Mouse (Mus musculus): ENCODE data around the gene Sobp. TPM values are rescaled to one million over a fixed set of nuclear protein-coding genes. Genes with fewer than 3 reads are reported as not detected.

Sobp gene
- polyA plus RNA-seq, 1 experiment from 2014 or later, result 9.2 TPM

DNA sequence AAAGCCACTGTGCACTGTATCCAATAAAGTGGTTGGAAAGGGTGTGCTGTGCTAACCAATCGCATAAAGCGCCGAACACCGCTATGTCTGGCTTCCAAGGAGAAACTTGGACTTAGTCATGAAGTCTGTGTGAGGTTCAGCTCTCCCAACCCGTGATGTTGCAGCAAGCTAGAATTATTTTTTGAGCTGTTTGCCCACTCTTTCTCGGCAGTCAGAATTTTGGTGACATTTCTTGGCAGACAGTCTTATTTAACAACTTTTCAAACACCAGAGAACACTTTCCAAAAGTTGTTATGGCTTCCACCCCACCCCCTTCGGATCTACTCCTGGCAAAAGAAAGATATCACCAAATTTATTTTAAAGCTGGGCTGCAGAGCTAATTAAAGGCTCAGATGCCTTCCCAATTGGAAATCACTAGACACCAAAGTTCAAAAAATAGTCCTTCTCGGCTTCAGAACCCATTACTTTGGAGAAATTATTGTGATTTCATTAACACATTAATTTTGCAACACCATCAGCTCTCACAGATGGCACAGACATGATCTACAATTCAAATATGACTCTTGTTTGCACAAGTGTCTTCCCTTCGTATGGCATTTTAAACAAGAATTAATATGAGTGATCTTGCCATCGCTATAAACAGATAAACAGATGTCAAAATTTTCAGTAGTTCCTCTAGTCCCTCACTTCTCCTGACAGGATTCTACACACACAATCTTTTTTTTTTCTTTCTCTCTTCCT, 150.7 kb downstream of the Sobp start:
- H3K27ac ChIP-seq (replicated peaks), result no peak overlapping the region
- ATAC-seq (ENCODE audit: low FRiP score, low read depth), result no peak
- H3K4me3 ChIP-seq, result no peak overlapping the region
- H3K27me3 ChIP-seq, result peaks cover 47% of the 10 kb centered on the region
- 78% methylated on average over 10 of the region's 10 CpGs for WGBS
- peaks cover 37% of the 10 kb centered on the region for H3K4me1 ChIP-seq
- H3K4me2 ChIP-seq (replicated peaks), result no peak overlapping the region
- no peaks in the 10 kb centered on the region for H3K36me3 ChIP-seq
- no peak overlapping the region for H3K9ac ChIP-seq (replicated peaks)
- no peaks in the 10 kb centered on the region for H3K9me3 ChIP-seq

DNA sequence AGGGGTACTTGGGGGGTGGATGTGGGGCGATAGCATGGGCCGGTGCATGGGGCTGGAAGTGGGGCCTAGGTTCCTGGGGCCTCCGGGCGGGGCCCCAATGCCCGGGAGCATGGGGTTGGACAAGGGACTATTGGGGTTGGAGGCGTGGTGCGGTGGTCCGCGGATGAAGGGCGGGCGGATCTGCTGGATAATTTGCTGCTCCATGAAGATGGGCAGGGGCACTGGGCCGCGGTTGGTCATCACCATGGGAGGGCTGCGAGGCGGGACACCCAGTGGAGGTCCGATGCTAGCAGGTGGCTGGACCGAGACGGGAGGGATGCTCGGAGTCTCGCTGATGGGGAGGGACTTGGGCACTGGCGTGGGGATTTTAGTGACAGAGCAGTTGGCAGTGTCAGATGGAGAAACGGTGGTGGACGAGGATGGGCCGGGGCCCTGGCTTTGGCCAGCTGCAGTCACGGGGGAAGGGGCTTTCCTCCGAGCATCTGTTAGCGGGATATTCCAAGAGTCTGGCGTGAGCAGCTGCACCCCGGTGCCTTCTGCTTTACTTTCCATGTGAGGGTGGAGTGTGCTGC, 152.1 kb downstream of the Sobp start:
- peak overlapping the region; percentile 55 for H3K4me3 ChIP-seq
- peaks cover 29% of the 10 kb centered on the region for H3K4me1 ChIP-seq
- peak overlapping the region; percentile 99 for H3K4me2 ChIP-seq (replicated peaks)
- peaks cover 51% of the 10 kb centered on the region for H3K27me3 ChIP-seq
- 0 out of 2 replicates have a peak overlapping the region, but pooled peaks have one; percentile 32 for H3K27ac ChIP-seq (replicated peaks)
- no peaks in the 10 kb centered on the region for H3K9me3 ChIP-seq
- peak; percentile 34 for ATAC-seq (ENCODE audit: low FRiP score, low read depth)
- 3% methylated on average over 29 of the region's 29 CpGs for WGBS
- peak overlapping the region; percentile 72 for H3K9ac ChIP-seq (replicated peaks)
- no peaks in the 10 kb centered on the region for H3K36me3 ChIP-seq

DNA sequence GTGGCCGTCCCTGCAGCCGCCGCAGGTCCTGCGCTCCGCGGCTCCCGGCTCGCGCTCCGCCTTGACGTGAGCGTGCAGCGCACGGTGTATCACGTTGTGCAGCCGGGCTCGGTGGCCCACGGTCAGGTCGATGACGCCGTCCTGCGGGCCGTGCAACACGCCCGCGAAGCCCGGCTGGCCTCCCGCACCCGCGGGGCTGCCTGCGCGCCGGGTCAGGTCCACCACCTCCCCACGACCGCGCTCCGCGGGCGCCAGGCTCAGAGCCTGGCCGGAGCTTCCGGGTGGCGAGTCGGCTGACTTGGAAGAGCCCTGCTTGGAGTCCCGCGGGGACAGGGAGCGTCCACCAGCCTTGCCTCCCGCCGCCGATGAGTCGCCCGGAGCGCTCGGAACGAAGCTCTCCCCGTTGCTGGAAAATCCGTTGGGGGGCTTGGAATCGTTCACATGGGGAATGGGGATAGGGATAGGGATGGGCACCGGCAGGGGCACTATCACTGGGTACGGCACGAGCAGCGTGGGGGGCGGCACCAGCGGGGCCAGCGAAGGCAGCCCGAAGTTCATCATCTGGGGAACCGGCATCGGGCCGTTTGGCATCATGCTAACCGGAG, 152.7 kb downstream of the Sobp start:
- Histone ChIP-seq H3K9ac (replicated peaks) (peak overlapping the region; percentile 72), H3K36me3 (no peaks in the 10 kb centered on the region), H3K27me3 (peaks cover 51% of the 10 kb centered on the region), H3K4me1 (peaks cover 23% of the 10 kb centered on the region), H3K9me3 (no peaks in the 10 kb centered on the region), H3K27ac (replicated peaks) (0 out of 2 replicates have a peak overlapping the region, but pooled peaks have one; percentile 32), H3K4me2 (replicated peaks) (peak overlapping the region; percentile 99), H3K4me3 (peak overlapping the region; percentile 55)
- peak; percentile 65 for ATAC-seq (ENCODE audit: low FRiP score, low read depth)
- WGBS, result under 1% methylated on average over 69 of the region's 69 CpGs

DNA sequence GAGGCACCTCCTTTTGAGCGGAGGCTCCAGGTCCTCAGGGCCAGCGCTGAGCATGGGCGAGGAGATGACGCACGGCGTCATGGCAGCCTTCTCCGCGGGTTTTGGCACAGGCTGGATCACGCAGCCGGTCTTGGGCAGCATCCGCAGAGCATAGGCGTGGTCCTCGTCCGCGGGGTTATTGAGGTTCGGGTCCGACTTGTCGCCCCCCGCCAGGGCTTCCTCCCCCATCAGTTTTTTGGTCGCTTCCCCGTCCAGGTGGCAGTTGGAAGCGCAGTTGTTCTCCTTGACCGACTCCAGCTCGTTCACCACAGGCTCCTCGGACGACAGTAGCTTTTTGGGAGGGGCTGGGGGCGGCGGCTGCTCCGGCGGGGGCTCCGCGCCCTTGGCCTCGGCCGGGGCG, 153.3 kb downstream of the Sobp start:
- 4% methylated on average over 35 of the region's 35 CpGs for WGBS
- Histone ChIP-seq H3K9me3 (no peaks in the 10 kb centered on the region), H3K4me3 (peak overlapping the region; percentile 55), H3K4me1 (peaks cover 19% of the 10 kb centered on the region), H3K9ac (replicated peaks) (peak overlapping the region; percentile 72), H3K27ac (replicated peaks) (no peak overlapping the region), H3K4me2 (replicated peaks) (peak overlapping the region; percentile 99), H3K36me3 (no peaks in the 10 kb centered on the region), H3K27me3 (peaks cover 51% of the 10 kb centered on the region)
- ATAC-seq (ENCODE audit: low FRiP score, low read depth), result 0 out of 2 replicates have a peak, but pooled peaks have one; percentile 24

DNA sequence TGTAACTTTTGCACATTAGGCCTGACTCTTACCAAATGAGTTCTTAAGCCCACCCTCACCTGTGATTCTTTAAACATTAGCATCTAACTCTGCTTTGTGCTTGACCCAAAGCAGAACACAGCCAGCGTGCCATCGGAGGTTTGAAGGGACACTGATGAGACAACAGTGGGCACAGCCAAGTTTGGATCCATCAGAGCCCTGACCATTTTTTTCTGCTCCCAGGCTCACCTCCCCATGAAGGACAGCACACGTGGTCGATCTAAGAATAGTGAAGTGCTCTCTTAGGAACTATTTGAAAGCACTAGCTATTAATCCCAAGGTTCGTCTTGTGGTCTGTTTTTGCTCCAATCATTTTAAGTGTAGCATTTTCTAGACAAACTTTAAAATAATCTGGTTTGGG, 159.5 kb downstream of the Sobp start:
- WGBS, result 92% methylated on average over 5 of the region's 5 CpGs

DNA sequence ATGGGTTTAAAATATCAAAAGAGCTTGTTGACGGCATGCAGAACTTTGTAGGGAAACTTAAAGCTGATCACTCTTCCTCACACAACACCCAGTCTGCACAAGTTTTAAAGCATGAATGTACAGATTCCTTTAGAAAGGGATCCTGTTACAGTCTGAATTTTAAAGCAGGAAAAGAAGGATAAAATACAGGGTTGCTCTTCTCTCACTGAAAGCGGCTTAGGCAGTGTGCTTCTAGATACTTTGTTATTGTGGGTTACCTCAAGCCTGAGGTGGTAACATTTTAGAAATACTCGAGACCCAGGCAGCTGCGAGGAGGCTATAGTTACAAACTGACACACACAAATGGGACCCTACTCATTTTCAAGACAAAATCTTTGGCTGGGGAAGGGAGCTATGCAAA, 160.0 kb downstream of the Sobp start:
- Histone ChIP-seq H3K4me2 (replicated peaks) (no peak overlapping the region), H3K4me3 (no peak overlapping the region), H3K4me1 (no peaks in the 10 kb centered on the region), H3K27ac (replicated peaks) (no peak overlapping the region), H3K9ac (replicated peaks) (no peak overlapping the region), H3K9me3 (no peaks in the 10 kb centered on the region), H3K27me3 (peaks cover 9% of the 10 kb centered on the region; the same call in 1 of the 2 replicates), H3K36me3 (no peaks in the 10 kb centered on the region)
- ATAC-seq (ENCODE audit: low FRiP score, low read depth), result no peak
- 82% methylated on average over 4 of the region's 4 CpGs for WGBS

More for the DNA sequence above, 159.5 kb downstream of the Sobp start:
- ATAC-seq (ENCODE audit: low FRiP score, low read depth), result no peak
- Histone ChIP-seq H3K9ac (replicated peaks) (no peak overlapping the region), H3K4me2 (replicated peaks) (no peak overlapping the region), H3K4me1 (no peaks in the 10 kb centered on the region), H3K9me3 (no peaks in the 10 kb centered on the region), H3K4me3 (no peak overlapping the region), H3K36me3 (no peaks in the 10 kb centered on the region), H3K27ac (replicated peaks) (no peak overlapping the region), H3K27me3 (peaks cover 12% of the 10 kb centered on the region; the same call in 1 of the 2 replicates)

DNA sequence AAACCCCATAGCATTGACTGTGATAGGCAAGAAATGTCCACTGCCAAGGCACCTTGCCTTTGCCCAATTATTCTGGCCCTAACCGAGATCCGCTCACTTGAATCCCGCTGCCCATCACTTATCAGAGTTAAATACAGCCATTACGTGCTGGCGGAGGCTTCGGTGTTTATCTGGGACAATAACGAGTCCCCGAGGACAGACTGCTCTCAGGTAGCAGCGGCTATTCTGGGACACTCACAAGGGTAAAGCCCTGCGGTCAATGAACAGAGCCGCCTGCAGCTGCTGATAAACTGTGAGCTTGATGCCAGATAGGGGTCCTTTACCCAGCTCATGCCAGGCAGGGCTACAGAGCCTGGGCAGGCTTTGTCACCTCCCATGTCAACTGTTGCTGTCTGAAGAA, 166.2 kb downstream of the Sobp start:
- Histone ChIP-seq H3K4me2 (replicated peaks) (no peak overlapping the region), H3K9ac (replicated peaks) (no peak overlapping the region), H3K27ac (replicated peaks) (no peak overlapping the region), H3K27me3 (no peaks in the 10 kb centered on the region), H3K4me1 (0 out of 2 replicates have a peak, but pooled peaks cover under 1% of the 10 kb centered on the region), H3K4me3 (no peak overlapping the region), H3K9me3 (no peaks in the 10 kb centered on the region), H3K36me3 (no peaks in the 10 kb centered on the region)
- 72% methylated on average over 11 of the region's 11 CpGs for WGBS
- no peak for ATAC-seq (ENCODE audit: low FRiP score, low read depth)

DNA sequence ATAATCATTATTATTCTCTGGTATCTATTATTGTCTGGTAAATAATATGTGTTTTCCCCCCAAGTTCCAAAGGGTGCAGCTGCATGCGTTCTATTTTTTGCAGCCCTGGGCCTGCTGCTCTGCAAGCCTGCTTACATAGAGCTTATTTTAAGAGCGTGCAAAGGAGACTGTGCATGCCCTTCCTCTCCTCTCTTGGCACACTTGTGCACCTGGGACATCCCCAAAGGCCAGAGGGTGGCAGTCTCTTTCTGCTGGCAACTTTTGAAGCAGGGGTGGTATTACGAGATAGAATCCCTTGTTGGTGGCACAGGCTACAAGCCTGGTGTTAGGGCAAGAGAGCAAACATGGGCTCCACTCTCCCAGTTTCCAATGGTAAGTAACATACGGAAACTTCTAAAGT, 167.8 kb downstream of the Sobp start:
- Histone ChIP-seq H3K4me2 (replicated peaks) (no peak overlapping the region), H3K9ac (replicated peaks) (no peak overlapping the region), H3K36me3 (no peaks in the 10 kb centered on the region), H3K9me3 (no peaks in the 10 kb centered on the region), H3K4me3 (no peak overlapping the region), H3K27ac (replicated peaks) (no peak overlapping the region), H3K4me1 (peaks cover 13% of the 10 kb centered on the region), H3K27me3 (no peaks in the 10 kb centered on the region)
- 83% methylated on average over 4 of the region's 4 CpGs for WGBS
- ATAC-seq (ENCODE audit: low FRiP score, low read depth), result no peak

DNA sequence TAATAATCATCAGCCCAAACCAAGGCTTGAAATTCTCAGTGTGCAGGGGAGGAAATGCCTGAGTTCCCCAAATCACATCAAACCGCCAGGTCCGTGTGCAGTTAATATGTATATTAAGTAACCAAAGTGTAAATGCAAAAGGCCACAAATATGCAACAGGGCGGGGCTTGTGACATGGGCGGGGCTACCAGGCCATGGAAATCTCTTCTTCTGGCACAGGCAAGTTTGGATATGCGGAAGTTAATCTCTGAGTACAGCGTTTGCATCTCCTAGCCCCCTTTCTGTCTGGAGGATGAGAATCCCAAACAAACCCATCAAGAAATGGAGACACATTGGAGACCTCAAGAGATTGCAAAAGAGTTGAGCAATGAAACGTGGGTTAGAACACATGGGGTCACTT, 168.7 kb downstream of the Sobp start:
- Histone ChIP-seq H3K27ac (replicated peaks) (no peak overlapping the region), H3K4me2 (replicated peaks) (no peak overlapping the region), H3K9me3 (no peaks in the 10 kb centered on the region), H3K27me3 (no peaks in the 10 kb centered on the region), H3K4me1 (peaks cover 13% of the 10 kb centered on the region), H3K9ac (replicated peaks) (no peak overlapping the region), H3K36me3 (no peaks in the 10 kb centered on the region), H3K4me3 (no peak overlapping the region)
- 82% methylated on average over 7 of the region's 7 CpGs for WGBS
- no peak for ATAC-seq (ENCODE audit: low FRiP score, low read depth)

DNA sequence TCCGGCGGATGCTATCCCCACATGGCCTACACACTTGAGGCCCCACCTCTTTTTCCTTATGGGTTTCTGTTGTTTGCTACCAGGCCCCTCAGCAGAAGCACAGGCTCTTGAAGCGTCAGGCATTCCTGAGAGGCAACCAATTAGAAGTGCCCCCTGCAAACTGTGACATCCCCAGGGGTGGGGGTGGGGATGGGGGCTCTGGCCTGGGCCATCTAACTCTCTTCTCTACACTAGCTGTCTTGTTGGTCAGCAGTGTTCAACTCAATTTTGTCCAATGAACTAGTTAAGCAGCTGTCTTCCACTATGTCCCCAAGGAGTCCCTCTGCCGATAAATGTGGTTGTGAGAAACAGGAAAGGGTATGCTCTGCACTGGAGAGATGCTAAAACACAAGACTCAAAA, 169.3 kb downstream of the Sobp start:
- no peaks in the 10 kb centered on the region for H3K36me3 ChIP-seq
- no peak overlapping the region for H3K4me3 ChIP-seq
- 87% methylated on average over 4 of the region's 4 CpGs for WGBS
- no peak for ATAC-seq (ENCODE audit: low FRiP score, low read depth)
- no peak overlapping the region for H3K9ac ChIP-seq (replicated peaks)
- H3K9me3 ChIP-seq, result no peaks in the 10 kb centered on the region
- H3K4me2 ChIP-seq (replicated peaks), result no peak overlapping the region
- H3K27me3 ChIP-seq, result no peaks in the 10 kb centered on the region
- peaks cover 13% of the 10 kb centered on the region for H3K4me1 ChIP-seq
- no peak overlapping the region for H3K27ac ChIP-seq (replicated peaks)

DNA sequence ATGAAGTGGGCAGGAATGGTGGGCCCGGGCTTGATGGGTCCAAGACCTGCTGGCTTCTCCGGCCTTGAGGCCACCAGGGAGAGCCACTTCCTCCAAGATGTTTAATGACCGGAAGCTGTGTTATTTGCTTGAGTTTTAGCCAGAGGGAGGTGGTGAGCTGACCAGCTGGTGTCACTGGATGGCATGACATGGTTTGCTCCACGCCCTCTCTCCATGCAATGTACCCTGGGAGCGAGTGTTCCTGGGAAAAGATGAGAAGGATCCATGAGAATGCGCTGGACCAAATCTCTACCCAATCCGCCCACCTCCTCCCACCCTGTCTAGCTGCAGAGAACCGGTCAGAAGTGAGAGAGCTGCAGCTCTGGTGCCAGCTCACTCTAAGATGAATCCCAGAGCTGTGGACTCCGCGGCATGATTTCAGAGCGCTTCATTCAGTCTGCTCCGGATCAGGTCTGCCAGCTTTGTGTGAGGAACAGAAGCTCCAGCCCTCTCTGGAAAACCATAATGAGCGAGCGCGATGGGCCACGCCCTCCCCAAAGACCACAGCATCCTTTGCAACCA, 170.1 kb downstream of the Sobp start:
- Histone ChIP-seq H3K4me1 (peaks cover 13% of the 10 kb centered on the region), H3K4me3 (no peak overlapping the region), H3K9me3 (no peaks in the 10 kb centered on the region), H3K4me2 (replicated peaks) (no peak overlapping the region), H3K9ac (replicated peaks) (no peak overlapping the region), H3K27me3 (no peaks in the 10 kb centered on the region), H3K27ac (replicated peaks) (no peak overlapping the region), H3K36me3 (no peaks in the 10 kb centered on the region)
- 87% methylated on average over 16 of the region's 16 CpGs for WGBS
- ATAC-seq (ENCODE audit: low FRiP score, low read depth), result no peak

DNA sequence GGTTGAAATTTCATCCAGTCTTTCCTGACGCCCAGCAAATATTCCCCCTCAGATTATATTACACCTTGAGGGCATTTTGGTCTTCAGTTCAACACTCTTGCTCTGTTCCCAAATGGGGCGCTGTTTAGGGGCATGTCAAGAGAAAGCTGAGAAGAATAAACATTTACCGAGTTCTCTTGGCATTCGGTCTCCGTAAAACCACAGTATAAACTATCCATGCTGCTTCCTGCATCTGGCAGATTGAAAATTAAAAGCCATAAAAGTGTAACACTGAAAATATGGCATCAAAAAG, 170.9 kb downstream of the Sobp start:
- H3K4me1 ChIP-seq, result peaks cover 13% of the 10 kb centered on the region
- ATAC-seq (ENCODE audit: low FRiP score, low read depth), result no peak
- no peak overlapping the region for H3K4me3 ChIP-seq
- H3K27ac ChIP-seq (replicated peaks), result no peak overlapping the region
- H3K9ac ChIP-seq (replicated peaks), result no peak overlapping the region
- H3K9me3 ChIP-seq, result no peaks in the 10 kb centered on the region
- no peak overlapping the region for H3K4me2 ChIP-seq (replicated peaks)
- H3K36me3 ChIP-seq, result no peaks in the 10 kb centered on the region
- no peaks in the 10 kb centered on the region for H3K27me3 ChIP-seq
- WGBS, result 57% methylated on average over 5 of the region's 5 CpGs
